Mouse (Mus musculus) erythroblast, embryonic 14.5 days (primary cell): ENCODE results near the gene Ipcef1.

Experiments
- GATA1 ChIP-seq: IDR thresholded peaks from 2 replicates; pipeline ENCODE4 v1.6.1; 2012; ENCODE audit warnings: low read length, inconsistent platforms, mixed read lengths
- TAL1 ChIP-seq: IDR thresholded peaks from 3 replicates; pipeline ENCODE4 v1.6.1; 2012; ENCODE audit warnings: low read length, inconsistent platforms, mixed read lengths

GRCm38 (mm10) chr10:6986246-6986645, 66.0 kb downstream of the Ipcef1 start:
- TF ChIP-seq TAL1: no peak
- TF ChIP-seq GATA1: no peak
